Mouse (Mus musculus): Measurements from ENCODE around the gene Hspa1a. TPM values are rescaled to one million over a fixed set of nuclear protein-coding genes. Genes with fewer than 3 reads are reported as not detected.
"Not testable (repeated sequence)": the region's sequence is repeated elsewhere in the genome, so short reads cannot be mapped to it uniquely, and the experiment has no call there.

The Hspa1a gene
- polyA plus RNA-seq, 1 experiment from 2014 or later = 4.4 TPM

GRCm38 (mm10) chr17:34959130-34959778, 12.7 kb downstream of the Hspa1a start, which contains the start of gene Hspa1b:
Hspa1b (minus strand) TSS chr17:34959238.
- WGBS = under 1% methylated on average over 28 of the region's 32 CpGs
- peak; percentile 93 for ATAC-seq (ENCODE audit: low FRiP score, low read depth)
- H3K27me3 ChIP-seq = peaks cover 36% of the 10 kb centered on the region

GRCm38 (mm10) chr17:34958734-34959129, 13.2 kb downstream of the Hspa1a start:
- Histone ChIP-seq H3K4me2 (replicated peaks) (peak overlapping the region; percentile 68), H3K4me3 (peak overlapping the region; percentile 53), H3K27me3 (peaks cover 36% of the 10 kb centered on the region)
- not testable (repeated sequence) for H3K4me1 ChIP-seq, H3K27ac ChIP-seq, H3K9ac ChIP-seq, H3K9me3 ChIP-seq, H3K36me3 ChIP-seq
- 1% methylated on average over 24 of the region's 47 CpGs for WGBS
- peak; percentile 25 for ATAC-seq (ENCODE audit: low FRiP score, low read depth)

More at GRCm38 (mm10) chr17:34959130-34959778, 12.7 kb downstream of the Hspa1a start, which contains the start of gene Hspa1b:
- peak within 1 kb of the TSS; percentile 53 for H3K4me3 ChIP-seq
- H3K4me2 ChIP-seq (replicated peaks) = peak within 1 kb of the TSS; percentile 68
- not testable (repeated sequence) for H3K4me1 ChIP-seq, H3K36me3 ChIP-seq, H3K9me3 ChIP-seq
- peak within 1 kb of the TSS; percentile 70 for H3K9ac ChIP-seq
- H3K27ac ChIP-seq = peak within 1 kb of the TSS; percentile 87

GRCm38 (mm10) chr17:34957966-34958365, 14.0 kb downstream of the Hspa1a start:
- H3K36me3 ChIP-seq; H3K4me1 ChIP-seq; H3K9me3 ChIP-seq; H3K4me2 ChIP-seq (replicated peaks); H3K4me3 ChIP-seq; H3K9ac ChIP-seq; H3K27ac ChIP-seq; ATAC-seq (ENCODE audit: low FRiP score, low read depth): not testable (repeated sequence)
- 34% methylated on average over 26 of the region's 40 CpGs for WGBS
- H3K27me3 ChIP-seq = peaks cover 28% of the 10 kb centered on the region

- not testable (repeated sequence) for H3K9me3 ChIP-seq; H3K27ac ChIP-seq; ATAC-seq (ENCODE audit: low FRiP score, low read depth); H3K9ac ChIP-seq; H3K4me1 ChIP-seq; H3K4me2 ChIP-seq (replicated peaks); H3K36me3 ChIP-seq; H3K4me3 ChIP-seq
- H3K27me3 ChIP-seq = peaks cover 26% of the 10 kb centered on the region
- 20% methylated on average over 35 of the region's 40 CpGs for WGBS
Measured at GRCm38 (mm10) chr17:34957291-34957690, 14.7 kb downstream of the Hspa1a start.

- WGBS = 40% methylated on average over 1 of the region's 1 CpGs
- H3K27me3 ChIP-seq = peaks cover 24% of the 10 kb centered on the region
Measured at GRCm38 (mm10) chr17:34956340-34956739, 15.6 kb downstream of the Hspa1a start.

GRCm38 (mm10) chr17:34955884-34956283, 16.1 kb downstream of the Hspa1a start:
- Histone ChIP-seq H3K36me3 (peaks cover 2% of the 10 kb centered on the region), H3K9me3 (no peaks in the 10 kb centered on the region), H3K4me2 (replicated peaks) (no peak overlapping the region), H3K27ac (no peak overlapping the region), H3K4me1 (peaks cover 12% of the 10 kb centered on the region), H3K4me3 (no peak overlapping the region), H3K9ac (no peak overlapping the region), H3K27me3 (peaks cover 24% of the 10 kb centered on the region)
- no peak for ATAC-seq (ENCODE audit: low FRiP score, low read depth)
- 80% methylated on average over 3 of the region's 3 CpGs for WGBS

More at GRCm38 (mm10) chr17:34956340-34956739, 15.6 kb downstream of the Hspa1a start:
- Histone ChIP-seq H3K4me1 (peaks cover 8% of the 10 kb centered on the region), H3K36me3 (no peaks in the 10 kb centered on the region), H3K4me2 (replicated peaks) (no peak overlapping the region), H3K4me3 (no peak overlapping the region), H3K9me3 (no peaks in the 10 kb centered on the region), H3K9ac (no peak overlapping the region), H3K27ac (no peak overlapping the region)
- no peak for ATAC-seq (ENCODE audit: low FRiP score, low read depth)

- Histone ChIP-seq H3K4me2 (replicated peaks) (no peak overlapping the region), H3K36me3 (peaks cover 12% of the 10 kb centered on the region), H3K4me1 (peaks cover 14% of the 10 kb centered on the region), H3K27me3 (peaks cover 24% of the 10 kb centered on the region), H3K9ac (peak overlapping the region; percentile 25; the same call in 1 of the 2 replicates), H3K4me3 (no peak overlapping the region), H3K27ac (no peak overlapping the region), H3K9me3 (no peaks in the 10 kb centered on the region)
- WGBS = 66% methylated on average over 4 of the region's 4 CpGs
- no peak for ATAC-seq (ENCODE audit: low FRiP score, low read depth)
Measured at GRCm38 (mm10) chr17:34954831-34955230, 17.1 kb downstream of the Hspa1a start.

- WGBS = 91% methylated on average over 4 of the region's 4 CpGs
- Histone ChIP-seq H3K36me3 (peaks cover 19% of the 10 kb centered on the region), H3K4me3 (no peak overlapping the region), H3K4me2 (replicated peaks) (no peak overlapping the region), H3K27me3 (peaks cover 24% of the 10 kb centered on the region), H3K27ac (no peak overlapping the region), H3K9me3 (no peaks in the 10 kb centered on the region), H3K9ac (no peak overlapping the region), H3K4me1 (peaks cover 13% of the 10 kb centered on the region)
- ATAC-seq (ENCODE audit: low FRiP score, low read depth) = no peak
Measured at GRCm38 (mm10) chr17:34953904-34954303, 18.1 kb downstream of the Hspa1a start.

GRCm38 (mm10) chr17:34953258-34953657, 18.7 kb downstream of the Hspa1a start:
- Histone ChIP-seq H3K4me3 (peak overlapping the region; percentile 97; the same call in 1 of the 2 replicates), H3K36me3 (peaks cover 19% of the 10 kb centered on the region), H3K27ac (no peak overlapping the region), H3K4me2 (replicated peaks) (no peak overlapping the region), H3K9me3 (no peaks in the 10 kb centered on the region), H3K4me1 (peaks cover 13% of the 10 kb centered on the region), H3K9ac (no peak overlapping the region), H3K27me3 (peaks cover 24% of the 10 kb centered on the region)
- ATAC-seq (ENCODE audit: low FRiP score, low read depth) = no peak
- WGBS = 89% methylated on average over 3 of the region's 3 CpGs

- H3K36me3 ChIP-seq = peaks cover 19% of the 10 kb centered on the region
- H3K9me3 ChIP-seq = no peaks in the 10 kb centered on the region
- H3K9ac ChIP-seq = peak overlapping the region; percentile 100
- H3K27me3 ChIP-seq = peaks cover 24% of the 10 kb centered on the region
- WGBS = under 1% methylated on average over 23 of the region's 23 CpGs
- H3K4me2 ChIP-seq (replicated peaks) = peak overlapping the region; percentile 97
- H3K27ac ChIP-seq = peak overlapping the region; percentile 94
- peak overlapping the region; percentile 97 for H3K4me3 ChIP-seq
- ATAC-seq (ENCODE audit: low FRiP score, low read depth) = peak; percentile 84
- H3K4me1 ChIP-seq = peaks cover 13% of the 10 kb centered on the region
Measured at GRCm38 (mm10) chr17:34952378-34953040, 19.4 kb downstream of the Hspa1a start.

GRCm38 (mm10) chr17:34951636-34952377, 20.1 kb downstream of the Hspa1a start:
- Histone ChIP-seq H3K4me2 (replicated peaks) (peak overlapping the region; percentile 97), H3K27ac (peak overlapping the region; percentile 94), H3K9me3 (no peaks in the 10 kb centered on the region), H3K4me3 (peak overlapping the region; percentile 97), H3K9ac (peak overlapping the region; percentile 100), H3K36me3 (peaks cover 19% of the 10 kb centered on the region), H3K27me3 (peaks cover 21% of the 10 kb centered on the region), H3K4me1 (peaks cover 13% of the 10 kb centered on the region)
- under 1% methylated on average over 29 of the region's 29 CpGs for WGBS
- ATAC-seq (ENCODE audit: low FRiP score, low read depth) = no peak; the same call in 1 of the 2 replicates
